Mouse (Mus musculus): ENCODE data around the gene Abca13. TPM values are rescaled to one million over a fixed set of nuclear protein-coding genes. Genes with fewer than 3 reads are reported as not detected.
"Not testable (repeated sequence)": the region's sequence is repeated elsewhere in the genome, so short reads cannot be mapped to it uniquely, and the experiment has no call there.

The Abca13 gene
- polyA plus RNA-seq, 1 experiment from 2014 or later: 0.01 TPM

- H3K27ac ChIP-seq (replicated peaks): no peak overlapping the region
- no peaks in the 10 kb centered on the region for H3K27me3 ChIP-seq (ENCODE audit: low read depth, poor library complexity, severe bottlenecking)
- H3K36me3 ChIP-seq: no peaks in the 10 kb centered on the region
- H3K9me3 ChIP-seq (replicated peaks): no peaks in the 10 kb centered on the region
- WGBS: 78% methylated on average over 3 of the region's 3 CpGs
- H3K4me3 ChIP-seq: no peak overlapping the region
- no peak for DNase-seq (ENCODE audit: low spot score)
- H3K4me1 ChIP-seq: no peaks in the 10 kb centered on the region
These were observed 124.8 kb downstream of the Abca13 start for GRCm38 (mm10) chr11:9316545-9316944.

GRCm38 (mm10) chr11:9317076-9317929, 125.6 kb downstream of the Abca13 start:
- Histone ChIP-seq H3K27ac (replicated peaks) (no peak overlapping the region), H3K9me3 (replicated peaks) (no peaks in the 10 kb centered on the region), H3K36me3 (no peaks in the 10 kb centered on the region), H3K27me3 (ENCODE audit: low read depth, poor library complexity, severe bottlenecking) (no peaks in the 10 kb centered on the region), H3K4me1 (no peaks in the 10 kb centered on the region), H3K4me3 (no peak overlapping the region)
- peak; percentile 58 for DNase-seq (ENCODE audit: low spot score)
- 38% methylated on average over 6 of the region's 6 CpGs for WGBS

- 81% methylated on average over 3 of the region's 3 CpGs for WGBS
- Histone ChIP-seq H3K4me3 (no peak overlapping the region), H3K27ac (replicated peaks) (no peak overlapping the region), H3K27me3 (ENCODE audit: low read depth, poor library complexity, severe bottlenecking) (no peaks in the 10 kb centered on the region), H3K36me3 (no peaks in the 10 kb centered on the region), H3K9me3 (replicated peaks) (no peaks in the 10 kb centered on the region), H3K4me1 (no peaks in the 10 kb centered on the region)
- DNase-seq (ENCODE audit: low spot score): no peak
These were observed 146.4 kb downstream of the Abca13 start for GRCm38 (mm10) chr11:9338151-9338550.

GRCm38 (mm10) chr11:9347724-9348123, 156.0 kb downstream of the Abca13 start:
- Histone ChIP-seq H3K27ac (replicated peaks) (no peak overlapping the region), H3K27me3 (ENCODE audit: low read depth, poor library complexity, severe bottlenecking) (no peaks in the 10 kb centered on the region), H3K36me3 (no peaks in the 10 kb centered on the region), H3K9me3 (replicated peaks) (no peaks in the 10 kb centered on the region), H3K4me3 (no peak overlapping the region), H3K4me1 (no peaks in the 10 kb centered on the region)
- peak; percentile 15 for DNase-seq (ENCODE audit: low spot score)
- WGBS: 52% methylated on average over 3 of the region's 3 CpGs

GRCm38 (mm10) chr11:9373160-9373559, 181.4 kb downstream of the Abca13 start:
- WGBS: 87% methylated on average over 5 of the region's 5 CpGs
- Histone ChIP-seq H3K9me3 (replicated peaks) (no peaks in the 10 kb centered on the region), H3K4me1 (no peaks in the 10 kb centered on the region), H3K4me3 (no peak overlapping the region), H3K36me3 (no peaks in the 10 kb centered on the region), H3K27ac (replicated peaks) (no peak overlapping the region), H3K27me3 (ENCODE audit: low read depth, poor library complexity, severe bottlenecking) (no peaks in the 10 kb centered on the region)
- DNase-seq (ENCODE audit: low spot score): no peak

- not testable (repeated sequence) for H3K4me1 ChIP-seq; H3K9me3 ChIP-seq (replicated peaks); H3K36me3 ChIP-seq; H3K4me3 ChIP-seq; H3K27ac ChIP-seq (replicated peaks); H3K27me3 ChIP-seq (ENCODE audit: low read depth, poor library complexity, severe bottlenecking); DNase-seq (ENCODE audit: low spot score)
- 79% methylated on average over 5 of the region's 5 CpGs for WGBS
These were observed 182.7 kb downstream of the Abca13 start for GRCm38 (mm10) chr11:9374426-9374825.

- Histone ChIP-seq H3K27me3 (ENCODE audit: low read depth, poor library complexity, severe bottlenecking) (no peaks in the 10 kb centered on the region), H3K4me3 (no peak overlapping the region), H3K27ac (replicated peaks) (no peak overlapping the region), H3K36me3 (no peaks in the 10 kb centered on the region), H3K4me1 (no peaks in the 10 kb centered on the region), H3K9me3 (replicated peaks) (no peaks in the 10 kb centered on the region)
- no peak for DNase-seq (ENCODE audit: low spot score)
- WGBS: 86% methylated on average over 1 of the region's 1 CpGs
These were observed 196.8 kb downstream of the Abca13 start for GRCm38 (mm10) chr11:9388520-9388919.

GRCm38 (mm10) chr11:9416946-9417345, 225.2 kb downstream of the Abca13 start:
- H3K27ac ChIP-seq (replicated peaks): no peak overlapping the region
- 88% methylated on average over 3 of the region's 3 CpGs for WGBS
- H3K9me3 ChIP-seq (replicated peaks): no peaks in the 10 kb centered on the region
- no peak for DNase-seq (ENCODE audit: low spot score)
- no peak overlapping the region for H3K4me3 ChIP-seq
- no peaks in the 10 kb centered on the region for H3K36me3 ChIP-seq
- H3K27me3 ChIP-seq (ENCODE audit: low read depth, poor library complexity, severe bottlenecking): no peaks in the 10 kb centered on the region
- H3K4me1 ChIP-seq: no peaks in the 10 kb centered on the region

GRCm38 (mm10) chr11:9420205-9420604, 228.5 kb downstream of the Abca13 start:
- Histone ChIP-seq H3K9me3 (replicated peaks) (no peaks in the 10 kb centered on the region), H3K27ac (replicated peaks) (no peak overlapping the region), H3K4me1 (no peaks in the 10 kb centered on the region), H3K4me3 (no peak overlapping the region), H3K36me3 (no peaks in the 10 kb centered on the region), H3K27me3 (ENCODE audit: low read depth, poor library complexity, severe bottlenecking) (no peaks in the 10 kb centered on the region)
- WGBS: 65% methylated on average over 2 of the region's 2 CpGs
- no peak for DNase-seq (ENCODE audit: low spot score)

GRCm38 (mm10) chr11:9427411-9427810, 235.7 kb downstream of the Abca13 start:
- DNase-seq (ENCODE audit: low spot score): no peak
- Histone ChIP-seq H3K4me1 (no peaks in the 10 kb centered on the region), H3K4me3 (no peak overlapping the region), H3K36me3 (no peaks in the 10 kb centered on the region), H3K9me3 (replicated peaks) (no peaks in the 10 kb centered on the region), H3K27me3 (ENCODE audit: low read depth, poor library complexity, severe bottlenecking) (no peaks in the 10 kb centered on the region), H3K27ac (replicated peaks) (no peak overlapping the region)
- 82% methylated on average over 3 of the region's 3 CpGs for WGBS

- no peaks in the 10 kb centered on the region for H3K36me3 ChIP-seq
- WGBS: 89% methylated on average over 5 of the region's 5 CpGs
These were observed 241.1 kb downstream of the Abca13 start for GRCm38 (mm10) chr11:9432807-9433206.

GRCm38 (mm10) chr11:9436617-9437016, 244.9 kb downstream of the Abca13 start:
- Histone ChIP-seq H3K4me3 (no peak overlapping the region), H3K9me3 (replicated peaks) (no peaks in the 10 kb centered on the region), H3K27ac (replicated peaks) (no peak overlapping the region), H3K4me1 (no peaks in the 10 kb centered on the region), H3K27me3 (ENCODE audit: low read depth, poor library complexity, severe bottlenecking) (no peaks in the 10 kb centered on the region), H3K36me3 (no peaks in the 10 kb centered on the region)
- DNase-seq (ENCODE audit: low spot score): no peak

More at GRCm38 (mm10) chr11:9432807-9433206, 241.1 kb downstream of the Abca13 start:
- no peak overlapping the region for H3K4me3 ChIP-seq
- H3K27ac ChIP-seq (replicated peaks): no peak overlapping the region
- H3K4me1 ChIP-seq: no peaks in the 10 kb centered on the region
- H3K9me3 ChIP-seq (replicated peaks): no peaks in the 10 kb centered on the region
- no peak for DNase-seq (ENCODE audit: low spot score)
- H3K27me3 ChIP-seq (ENCODE audit: low read depth, poor library complexity, severe bottlenecking): no peaks in the 10 kb centered on the region

- Histone ChIP-seq H3K4me3 (no peak overlapping the region), H3K9me3 (replicated peaks) (no peaks in the 10 kb centered on the region), H3K27ac (replicated peaks) (no peak overlapping the region), H3K27me3 (ENCODE audit: low read depth, poor library complexity, severe bottlenecking) (no peaks in the 10 kb centered on the region), H3K4me1 (no peaks in the 10 kb centered on the region), H3K36me3 (no peaks in the 10 kb centered on the region)
- WGBS: 84% methylated on average over 2 of the region's 2 CpGs
- DNase-seq (ENCODE audit: low spot score): no peak
These were observed 248.0 kb downstream of the Abca13 start for GRCm38 (mm10) chr11:9439781-9440180.
